Mouse (Mus musculus) testis, adult 2 months (tissue): ENCODE measurements at regions not wholly inside any gene's neighbourhood (a gene's known extent, or its start where the extent isn't known, plus 50 kb on each side); places are given as distances from the start of the nearest gene placed in this dataset.

Experiments used
- CTCF ChIP-seq: fragments of 200-500 bp; IDR thresholded peaks from 2 replicates; pipeline ENCODE4 v1.5.1; 2012; ENCODE audit warnings: low read depth, mild to moderate bottlenecking, inconsistent platforms, low read length, moderate library complexity; ENCODE audit not compliant: control insufficient read depth, insufficient read depth, insufficient replicate concordance
- POLR2A ChIP-seq: fragments of 200-500 bp; IDR thresholded peaks from 2 replicates; pipeline ENCODE4 v1.6.1; 2012; ENCODE audit warnings: low read depth, mild to moderate bottlenecking, inconsistent platforms, low read length, moderate library complexity; ENCODE audit not compliant: control insufficient read depth

- TF ChIP-seq CTCF (no peak), POLR2A (no peak)
These were observed 136.2 kb upstream of the Castor2 start for GRCm38 (mm10) chr5:133963301-133963700.
